Mouse (Mus musculus): ENCODE results near the gene Ganab.
"Not testable (repeated sequence)": the region's sequence is repeated elsewhere in the genome, so short reads cannot be mapped to it uniquely, and the experiment has no call there.

Gene Ganab

GRCm38 (mm10) chr19:8897865-8898495 lies at the start of gene Ganab:
Gene Ganab, plus strand, starts transcription at chr19:8898071.
- peak; percentile 98 for DNase-seq

DNA sequence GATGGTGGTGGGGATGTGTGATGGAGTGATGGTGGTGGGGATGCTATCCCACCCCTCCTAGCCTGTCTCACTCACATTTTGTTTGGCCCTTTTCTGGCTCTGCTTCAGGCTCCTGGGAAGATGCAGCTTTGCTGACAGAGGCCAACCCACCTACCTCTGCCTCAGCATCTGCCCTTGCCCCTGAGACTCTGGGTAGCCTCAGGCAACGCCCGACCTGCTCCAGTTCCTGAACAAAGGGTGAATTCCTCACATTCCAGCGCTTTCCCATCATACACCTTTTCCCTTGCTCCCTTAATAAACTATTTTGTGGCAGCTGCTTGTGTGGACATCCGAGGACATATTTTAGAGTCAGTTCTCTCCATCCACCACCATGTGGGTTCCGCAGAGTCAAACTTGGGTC lies 49.5 kb upstream of the Ganab start:
- no peak for DNase-seq

DNA sequence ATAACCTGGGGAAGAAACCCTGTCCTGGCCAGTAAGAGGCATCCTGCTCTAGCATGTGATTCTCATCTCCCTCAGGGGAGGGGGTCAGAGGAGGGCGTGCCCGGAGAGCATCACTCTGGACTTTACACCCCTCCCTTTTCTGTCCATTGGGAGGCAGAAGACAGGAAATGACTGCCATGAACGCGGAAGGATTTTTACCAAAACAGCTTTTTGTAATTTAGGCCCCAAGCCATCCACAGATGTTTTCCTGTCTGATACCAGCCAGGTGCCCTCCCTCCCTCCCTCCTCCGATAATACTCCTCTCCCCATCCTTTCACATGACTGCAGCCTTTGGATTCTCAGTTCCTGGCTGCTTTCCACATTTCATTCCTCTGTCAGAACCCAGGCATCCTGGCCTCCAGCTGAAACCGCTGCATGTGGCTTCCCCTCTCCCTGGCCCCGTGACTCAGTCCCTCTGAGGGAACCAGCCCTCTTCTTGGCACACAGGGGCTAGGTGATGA lies 47.4 kb upstream of the Ganab start, which contains the start of gene Lrrn4cl:
TSS of gene Lrrn4cl (plus strand) at position 367 of the 500 bp plus-strand sequence.
- peak; percentile 69 for DNase-seq

DNA sequence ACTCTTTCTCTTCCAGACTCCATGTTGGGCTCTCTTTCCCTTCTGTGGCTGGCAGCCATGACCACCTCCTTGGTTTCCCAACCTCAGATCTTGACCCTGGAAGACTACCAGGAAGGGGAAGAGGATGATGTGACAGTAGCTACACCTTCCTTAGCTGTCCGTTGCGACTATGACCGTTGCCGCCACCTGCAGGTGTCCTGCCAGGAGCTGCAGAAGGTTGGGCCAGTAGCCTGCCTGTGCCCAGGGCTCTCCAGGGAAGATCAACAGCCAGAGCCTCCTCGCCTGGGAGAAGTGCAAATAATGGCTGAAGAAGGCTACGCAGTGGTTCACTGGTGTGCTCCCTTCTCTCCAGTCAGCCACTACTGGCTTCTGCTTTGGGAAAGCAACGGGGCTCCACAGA lies 46.2 kb upstream of the Ganab start:
- peak; percentile 20 for DNase-seq

- no peak for DNase-seq
Observed at GRCm38 (mm10) chr19:8852236-8852928, 45.5 kb upstream of the Ganab start.

- DNase-seq, result no peak
Observed at GRCm38 (mm10) chr19:8853117-8853516, 44.8 kb upstream of the Ganab start.

- peak; percentile 81 for DNase-seq
Observed at GRCm38 (mm10) chr19:8857689-8858088, 40.2 kb upstream of the Ganab start.

GRCm38 (mm10) chr19:8859018-8859417 lies 38.9 kb upstream of the Ganab start:
- peak; percentile 35 for DNase-seq

GRCm38 (mm10) chr19:8864265-8864664 lies 33.6 kb upstream of the Ganab start:
- no peak for DNase-seq

- DNase-seq, result not testable (repeated sequence)
Observed at GRCm38 (mm10) chr19:8870381-8870780, 27.5 kb upstream of the Ganab start.

- DNase-seq, result peak; percentile 21
Observed at GRCm38 (mm10) chr19:8870838-8871237, 27.0 kb upstream of the Ganab start.

DNA sequence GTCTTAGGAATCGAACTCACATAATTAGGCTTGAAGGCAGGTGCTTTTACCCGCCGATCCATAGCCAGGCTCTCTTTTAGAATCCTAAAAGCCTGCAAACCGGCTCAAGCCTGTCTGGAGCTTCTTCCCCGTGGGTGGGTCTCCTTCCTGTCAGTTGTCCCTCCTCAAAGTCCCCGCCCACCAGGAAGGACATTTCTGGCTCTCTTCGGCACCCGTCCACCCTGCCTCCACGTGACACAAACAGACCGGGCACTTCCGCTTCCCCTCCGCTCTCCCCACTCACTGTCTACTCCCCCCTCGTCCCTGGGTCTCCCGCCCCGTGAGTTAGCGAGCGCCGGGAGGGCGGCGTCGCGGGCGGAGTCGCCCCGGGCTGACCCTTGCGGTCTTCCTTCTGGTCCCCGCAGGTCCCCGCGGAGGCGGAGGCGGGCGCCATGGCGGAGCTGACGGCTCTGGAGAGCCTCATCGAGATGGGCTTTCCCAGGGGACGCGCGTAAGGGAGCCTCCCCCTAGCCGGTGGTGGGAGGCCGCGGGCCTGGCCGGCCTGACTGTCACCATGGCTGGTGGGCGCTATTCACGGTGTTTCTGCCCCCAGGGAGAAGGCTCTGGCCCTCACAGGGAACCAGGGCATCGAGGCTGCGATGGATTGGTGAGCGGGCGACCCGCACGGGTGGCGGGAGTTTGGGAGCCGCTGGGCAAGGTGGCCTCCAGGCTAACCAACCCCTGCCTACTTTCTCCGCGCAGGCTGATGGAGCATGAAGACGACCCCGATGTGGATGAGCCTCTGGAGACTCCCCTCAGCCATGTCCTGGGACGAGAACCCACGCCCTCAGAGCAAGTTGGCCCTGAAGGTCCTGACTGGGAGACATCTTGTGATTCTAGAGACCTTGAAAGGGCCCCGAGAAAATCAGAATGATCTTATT lies 26.3 kb upstream of the Ganab start, which contains the start of gene Ubxn1:
TSS of gene Ubxn1 (plus strand) at position 230 of the 920 bp plus-strand sequence.
- peak; percentile 99 for DNase-seq

DNA sequence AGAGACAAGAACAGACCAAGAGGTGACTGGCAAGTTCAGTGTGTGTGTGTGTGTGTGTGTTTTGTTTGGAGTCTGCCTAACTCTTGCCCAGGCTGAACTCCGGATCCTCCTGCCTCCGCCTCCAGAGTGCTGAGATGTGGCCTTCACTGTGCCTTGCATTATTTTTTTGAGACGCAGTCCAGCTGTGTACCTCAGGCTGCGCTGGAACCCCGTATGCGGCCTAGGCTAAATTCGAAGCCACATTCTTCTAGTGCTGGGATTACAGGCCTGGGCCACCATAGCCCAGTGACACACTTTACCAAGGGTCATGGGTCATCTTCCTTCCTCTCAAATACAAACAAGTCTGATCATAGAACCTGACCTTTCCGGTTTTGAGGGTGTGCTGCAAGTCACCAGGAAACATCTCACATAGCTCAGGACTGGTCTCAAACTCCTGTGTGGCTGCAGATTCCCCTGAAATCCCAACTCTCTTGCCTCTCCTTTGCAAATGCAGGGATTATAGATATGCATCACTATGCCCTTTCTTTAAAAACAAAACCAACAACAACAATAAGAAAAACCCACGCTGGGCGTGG lies 25.5 kb upstream of the Ganab start:
- no peak for DNase-seq

DNA sequence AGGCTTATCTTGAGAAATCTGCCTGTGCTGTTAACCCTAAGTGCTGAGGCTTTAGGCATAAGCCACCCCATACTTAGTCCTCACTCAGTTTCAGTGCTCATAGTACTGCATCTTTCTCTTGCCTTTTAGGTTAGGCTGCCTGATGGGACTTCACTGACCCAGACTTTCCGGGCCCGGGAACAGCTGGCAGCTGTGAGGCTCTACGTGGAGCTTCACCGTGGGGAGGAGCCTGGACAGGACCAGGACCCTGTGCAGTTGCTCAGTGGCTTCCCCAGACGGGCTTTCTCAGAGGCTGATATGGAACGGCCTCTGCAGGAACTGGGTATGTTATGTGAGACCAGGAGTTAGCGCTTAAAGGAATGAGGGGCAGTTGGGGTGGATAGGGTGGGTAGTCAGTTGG lies 22.8 kb upstream of the Ganab start:
- no peak for DNase-seq

DNA sequence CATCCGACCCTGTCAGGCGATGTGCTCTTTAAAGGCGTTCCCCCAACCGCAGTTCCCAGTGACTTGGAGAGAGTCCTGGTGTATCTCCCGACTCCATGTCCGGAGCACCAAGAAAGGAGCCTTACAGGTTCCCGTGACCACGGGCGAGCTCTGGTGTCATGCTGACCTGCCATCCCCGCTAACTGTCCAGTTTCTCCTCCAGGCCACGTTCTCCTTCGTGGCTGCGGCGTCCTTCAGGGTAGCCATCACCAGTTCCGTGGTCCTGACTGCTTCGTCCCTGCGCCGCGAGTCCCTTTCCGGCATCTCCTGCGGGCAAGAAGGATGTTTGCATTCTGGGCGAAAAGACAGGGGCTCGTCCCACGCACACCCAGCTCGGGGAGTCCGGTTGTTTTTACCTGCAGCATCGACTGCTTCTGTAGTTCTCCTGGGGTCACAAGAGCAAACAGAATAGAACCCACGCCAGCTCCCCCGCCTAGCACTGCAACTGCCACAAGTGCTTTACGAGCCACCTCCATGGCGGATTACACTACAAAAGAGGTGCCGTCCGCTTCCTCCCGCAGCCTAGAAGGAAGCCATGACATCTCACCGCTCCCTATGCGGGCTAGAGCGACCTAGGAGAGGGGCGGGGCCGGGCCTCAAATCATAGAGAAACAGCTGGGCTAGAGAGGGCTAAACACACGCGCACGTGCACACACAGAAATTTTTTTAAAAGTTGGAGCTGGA lies 17.4 kb upstream of the Ganab start, which contains the start of gene Uqcc3:
TSS of gene Uqcc3 (minus strand) at position 613 of the 723 bp plus-strand sequence.
- DNase-seq, result peak; percentile 95

DNA sequence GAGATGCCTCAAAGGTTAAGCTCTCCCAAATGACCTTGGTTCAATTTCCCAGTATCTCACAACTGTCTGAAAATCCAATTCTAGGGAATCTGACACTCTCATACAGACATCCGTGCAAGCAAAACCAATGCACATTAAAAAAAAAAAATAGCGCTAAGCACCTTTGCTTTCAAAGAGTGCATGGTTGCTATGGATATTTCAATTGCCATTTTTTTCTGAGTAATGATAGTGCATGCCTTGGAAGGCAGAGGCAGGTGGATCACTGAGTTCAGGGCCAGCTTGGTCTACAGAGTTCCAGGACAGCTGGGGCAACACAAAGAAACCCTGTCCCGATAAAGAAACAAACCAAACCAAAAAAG lies 16.9 kb upstream of the Ganab start:
- no peak for DNase-seq

DNA sequence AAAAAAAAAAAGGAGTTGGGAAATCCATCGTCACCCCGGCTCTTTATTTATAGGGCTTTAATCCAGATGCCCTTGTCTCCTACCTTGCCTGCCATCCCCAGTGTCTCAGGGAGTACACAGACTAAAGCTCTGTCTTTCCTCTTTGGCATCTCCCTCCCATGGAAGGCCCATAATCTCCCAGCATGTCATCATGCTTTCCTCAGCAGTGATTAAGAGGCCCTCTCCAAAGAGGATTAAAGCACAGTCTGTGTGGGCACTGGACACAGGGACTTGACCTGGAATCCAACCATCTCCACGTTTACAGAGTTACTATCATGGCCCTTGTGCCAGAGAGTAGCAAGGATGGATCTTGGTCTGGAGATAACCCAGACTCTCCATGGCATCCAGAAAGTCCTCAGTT lies 14.3 kb upstream of the Ganab start, which contains the start of the genes Lbhd1 and Gm49403:
TSS of gene Lbhd1 (plus strand) at position 117 of the 400 bp plus-strand sequence.
TSS of gene Gm49403 (plus strand) at position 315 of the 400 bp plus-strand sequence.
- DNase-seq, result no peak

GRCm38 (mm10) chr19:8886916-8887584 lies 10.8 kb upstream of the Ganab start:
- DNase-seq, result no peak

DNA sequence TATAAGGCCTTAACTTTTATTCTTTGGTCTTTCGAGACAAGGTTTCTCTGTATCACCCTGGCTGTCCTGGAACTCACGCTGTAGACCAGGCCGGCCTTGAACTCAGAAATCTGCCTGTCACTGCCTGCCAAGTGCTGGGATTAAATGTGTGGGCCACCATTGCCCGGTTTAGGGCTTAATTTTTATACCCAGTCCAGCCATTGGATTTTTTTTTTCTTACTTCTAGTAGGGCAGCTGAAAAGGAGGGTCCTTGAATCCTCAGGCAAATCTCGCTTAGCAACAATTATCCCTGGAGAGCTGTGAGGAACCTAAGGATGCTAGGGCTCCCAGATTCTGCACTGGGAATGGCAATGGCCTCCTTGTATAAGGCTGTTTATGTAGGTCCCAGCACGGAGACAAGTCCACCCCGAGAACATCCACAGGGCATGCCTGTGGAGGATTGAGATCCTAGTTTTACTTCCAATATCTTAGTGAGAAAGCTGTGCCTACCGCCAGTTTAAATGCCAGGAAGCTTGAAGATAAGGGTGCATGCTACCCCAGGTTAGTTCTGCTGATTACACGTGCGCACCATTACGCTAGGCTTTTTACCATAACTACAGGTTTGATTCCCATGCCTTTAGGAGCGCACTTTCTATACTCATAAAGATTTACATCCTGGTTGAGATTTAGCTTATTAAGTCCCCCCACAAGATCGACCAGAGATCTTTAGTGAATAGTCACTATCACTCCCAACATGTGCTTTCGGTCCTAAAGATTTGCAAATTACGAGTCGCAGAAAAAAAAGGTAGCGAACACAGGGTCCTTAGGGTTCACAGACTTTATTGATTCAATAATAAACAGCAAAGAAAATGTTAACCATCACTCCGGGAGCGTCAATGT lies 10.0 kb upstream of the Ganab start:
- no peak for DNase-seq

Measured in lung, postnatal 10 days (tissue).